Mouse (Mus musculus) MEL (cell line): ENCODE data around the gene Cbx8. TPM values are rescaled to one million over a fixed set of nuclear protein-coding genes. Genes with fewer than 3 reads are reported as not detected.

Source experiments
- CHD1 ChIP-seq: IDR thresholded peaks from 2 replicates; pipeline ENCODE4 v1.6.1; 2012; ENCODE audit warnings: low read depth, mild to moderate bottlenecking, inconsistent platforms, low read length, improper control_type of control experiment
- CTCF ChIP-seq, 3 experiments: IDR thresholded peaks in 2 of 3; conservative IDR thresholded peaks in 1 of 3; 2 replicates each; pipeline ENCODE4 v1.5.1; 2011 to 2012; ENCODE audit warnings: low read length in 3 of 3, low read depth in 2 of 3, mild to moderate bottlenecking in 2 of 3, improper control_type of control experiment in 1 of 3, inconsistent platforms in 1 of 3, mixed read lengths in 1 of 3, moderate library complexity in 1 of 3; ENCODE audit not compliant: control insufficient read depth in 1 of 3, insufficient read depth in 1 of 3, poor library complexity in 1 of 3, severe bottlenecking in 1 of 3
- E2F4 ChIP-seq: IDR thresholded peaks from 2 replicates; pipeline ENCODE4 v1.6.1; 2011; ENCODE audit warnings: low read depth, low read length, improper control_type of control experiment, borderline replicate concordance
- ELF1 ChIP-seq: IDR thresholded peaks from 2 replicates; pipeline ENCODE4 v1.6.1; 2014; ENCODE audit warnings: low read depth, mild to moderate bottlenecking, inconsistent platforms, low read length, improper control_type of control experiment, moderate library complexity
- EP300 ChIP-seq, 2 experiments: IDR thresholded peaks; 2 replicates each; pipeline ENCODE4 v1.6.1; 2011; ENCODE audit warnings: improper control_type of control experiment in 2 of 2, low read length in 2 of 2, low read depth in 1 of 2, mild to moderate bottlenecking in 1 of 2
- HCFC1 ChIP-seq: IDR thresholded peaks from 2 replicates; pipeline ENCODE4 v1.6.1; 2012; ENCODE audit warnings: low read depth, mild to moderate bottlenecking, inconsistent platforms, low read length, improper control_type of control experiment, moderate library complexity
- MAFK ChIP-seq: IDR thresholded peaks from 2 replicates; pipeline ENCODE4 v1.6.1; 2011; ENCODE audit warnings: low read depth, mild to moderate bottlenecking, low read length, improper control_type of control experiment, borderline replicate concordance
- MEF2A ChIP-seq: IDR thresholded peaks from 2 replicates; pipeline ENCODE4 v1.6.1; 2014; ENCODE audit warnings: low read depth, mild to moderate bottlenecking, inconsistent platforms, low read length, improper control_type of control experiment; ENCODE audit not compliant: poor library complexity, insufficient replicate concordance, severe bottlenecking; ENCODE audit errors: extremely low read depth
- MXI1 ChIP-seq: IDR thresholded peaks from 2 replicates; pipeline ENCODE4 v1.6.1; 2011; ENCODE audit warnings: mild to moderate bottlenecking, low read depth, low read length, improper control_type of control experiment
- MYB ChIP-seq: IDR thresholded peaks from 2 replicates; pipeline ENCODE4 v1.6.1; 2011; ENCODE audit warnings: mild to moderate bottlenecking, low read depth, low read length, improper control_type of control experiment
- MYC ChIP-seq: IDR thresholded peaks from 2 replicates; pipeline ENCODE4 v1.6.1; 2011; ENCODE audit warnings: low read depth, mild to moderate bottlenecking, low read length, improper control_type of control experiment, moderate library complexity
- NRF1 ChIP-seq: IDR thresholded peaks from 2 replicates; pipeline ENCODE4 v1.6.1; 2014; ENCODE audit warnings: low read depth, mild to moderate bottlenecking, inconsistent platforms, low read length, improper control_type of control experiment, moderate library complexity; ENCODE audit not compliant: poor library complexity, insufficient read depth, severe bottlenecking
- RAD21 ChIP-seq: IDR thresholded peaks from 2 replicates; pipeline ENCODE4 v1.6.1; 2011; ENCODE audit warnings: mild to moderate bottlenecking, low read depth, low read length, improper control_type of control experiment
- TAL1 ChIP-seq: IDR thresholded peaks from 2 replicates; pipeline ENCODE4 v1.6.1; 2012; ENCODE audit warnings: mild to moderate bottlenecking, inconsistent platforms, low read length, moderate library complexity, mixed read lengths
- TBP ChIP-seq: IDR thresholded peaks from 2 replicates; pipeline ENCODE4 v1.8.0; 2011; ENCODE audit warnings: low read depth, low read length, improper control_type of control experiment
- TCF12 ChIP-seq: IDR thresholded peaks from 2 replicates; pipeline ENCODE4 v1.6.1; 2014; ENCODE audit warnings: low read depth, mild to moderate bottlenecking, inconsistent platforms, low read length, improper control_type of control experiment, moderate library complexity
- UBTF ChIP-seq: IDR thresholded peaks from 2 replicates; pipeline ENCODE4 v1.6.1; 2012; ENCODE audit warnings: low read depth, mild to moderate bottlenecking, inconsistent platforms, low read length, improper control_type of control experiment, moderate library complexity, borderline replicate concordance; ENCODE audit not compliant: insufficient read depth
- USF2 ChIP-seq, 2 experiments: IDR thresholded peaks; 2 replicates each; pipeline ENCODE4 v1.6.1; 2011 to 2012; ENCODE audit warnings: improper control_type of control experiment in 2 of 2, low read length in 2 of 2, borderline replicate concordance in 1 of 2, inconsistent platforms in 1 of 2, low read depth in 1 of 2, mild to moderate bottlenecking in 1 of 2; ENCODE audit not compliant: insufficient read depth in 1 of 2
- ZC3H11A ChIP-seq: IDR thresholded peaks from 2 replicates; pipeline ENCODE4 v1.6.1; 2012; ENCODE audit warnings: low read depth, mild to moderate bottlenecking, inconsistent platforms, low read length, improper control_type of control experiment
- ZKSCAN1 ChIP-seq: IDR thresholded peaks from 2 replicates; pipeline ENCODE4 v1.6.1; 2012; ENCODE audit warnings: low read depth, mild to moderate bottlenecking, inconsistent platforms, low read length, improper control_type of control experiment, moderate library complexity
- ZMIZ1 ChIP-seq: IDR thresholded peaks from 2 replicates; pipeline ENCODE4 v1.6.1; 2012; ENCODE audit warnings: low read depth, mild to moderate bottlenecking, inconsistent platforms, low read length, improper control_type of control experiment, moderate library complexity
- polyA plus RNA-seq, 2 experiments: library from polyadenylated mRNA; stranded (reverse) in 1 of 2; unstranded in 1 of 2; fragments of >175 nt in 1 of 2; fragments of >200 nt in 1 of 2; gene quantifications; 2 replicates each; pipeline versions ENCODE4 v1.2.1 to v1.2.4; 2012; ENCODE audit warnings: low replicate concordance in 2 of 2, low read depth in 1 of 2; ENCODE audit not compliant: insufficient read length in 2 of 2, insufficient read depth in 1 of 2, missing spikeins in 1 of 2
- total RNA-seq: library from RNA; depleted of rRNA; stranded (reverse); fragments of 300-350 nt; gene quantifications from 2 replicates; pipeline ENCODE4 v1.2.3, GENCODE M21; 2012

Gene Cbx8
- total and polyA plus RNA-seq, 3 experiments: 5.7 to 11.3 TPM; not detected in 1

DNA sequence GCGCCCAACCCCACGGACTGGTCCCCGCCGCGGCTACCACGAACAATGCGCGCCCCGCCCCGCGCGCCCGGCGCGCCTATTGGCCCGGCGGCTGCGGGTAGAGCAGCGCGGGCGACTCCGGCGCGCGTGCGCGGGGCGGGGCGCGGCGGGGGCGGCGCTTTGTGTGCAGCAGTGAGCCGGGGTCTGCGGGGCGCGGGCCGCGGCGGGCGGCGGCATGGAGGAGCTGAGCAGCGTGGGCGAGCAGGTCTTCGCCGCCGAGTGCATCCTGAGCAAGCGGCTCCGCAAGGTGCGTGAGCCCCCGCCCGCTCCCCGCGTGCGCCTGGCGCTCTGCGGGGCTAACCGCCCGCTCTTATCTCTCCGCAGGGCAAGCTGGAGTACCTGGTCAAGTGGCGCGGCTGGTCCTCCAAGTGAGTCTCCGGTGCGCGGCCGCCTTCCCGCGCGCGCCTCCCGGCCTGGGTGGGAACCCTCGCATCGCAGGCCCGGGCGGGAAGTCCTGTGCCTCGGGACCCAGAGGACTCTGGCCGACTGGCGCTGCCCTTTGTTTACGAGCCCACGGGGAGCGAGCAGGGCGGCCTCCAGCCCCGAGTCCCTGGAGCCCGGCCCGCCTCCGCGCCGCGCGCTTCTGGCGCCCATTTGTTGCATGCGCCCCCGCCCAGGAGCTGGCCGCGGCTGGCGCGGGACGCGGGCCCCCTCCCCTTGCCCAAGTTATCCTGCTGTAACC, 17.7 kb downstream of the Cbx8 start, which contains the start of gene Cbx2 (continued):
- TF ChIP-seq TCF12 (peak; percentile 30; the same call in 1 of the 2 replicates), TBP (no peak), RAD21 (no peak), ZMIZ1 (peak; percentile 76; the same call in 1 of the 2 replicates), E2F4 (no peak; the same call in 1 of the 2 replicates), TAL1 (no peak), CTCF (IDR thresholded peaks at IDR 0.05 in 2 of 3, conservative IDR thresholded peaks at IDR 0.05 in 1 of 3; ENCODE audit: control insufficient read depth in 1 of 3, insufficient read depth in 1 of 3, low read depth in 2 of 3, low read length in 3 of 3, poor library complexity in 1 of 3, severe bottlenecking in 1 of 3) (no peak), ZC3H11A (no peak), MEF2A (no peak), EP300 (IDR thresholded peaks at IDR 0.05; ENCODE audit: low read depth in 1 of 2, low read length in 2 of 2) (no peak), CHD1 (no peak), HCFC1 (peak; percentile 46; the same call in 1 of the 2 replicates), NRF1 (peak; percentile 77), UBTF (peak; percentile 89; the same call in 1 of the 2 replicates), MXI1 (peak; percentile 33; the same call in 1 of the 2 replicates), MYC (no peak), ZKSCAN1 (no peak), USF2 (IDR thresholded peaks at IDR 0.05; ENCODE audit: borderline replicate concordance in 1 of 2, insufficient read depth in 1 of 2, low read depth in 1 of 2, low read length in 2 of 2) (no peak), MAFK (no peak), MYB (no peak), ELF1 (no peak)
